Mouse (Mus musculus) gastrocnemius, postnatal 10 days (tissue): ENCODE measurements around the gene Slc6a11. TPM values are rescaled to one million over a fixed set of nuclear protein-coding genes. Genes with fewer than 3 reads are reported as not detected.

ENCODE experiments used
- DNase-seq: peaks from one replicate; pipeline ENCODE4 v3.0.0; 2021; ENCODE audit warnings: mixed read lengths
- total RNA-seq, 2 experiments: library from RNA; stranded (reverse); gene quantifications; 2 replicates each; pipeline ENCODE4 v1.2.3; 2021

Slc6a11 gene
- total RNA-seq, 2 experiments from 2014 or later, result 0.52 to 0.61 TPM

DNA sequence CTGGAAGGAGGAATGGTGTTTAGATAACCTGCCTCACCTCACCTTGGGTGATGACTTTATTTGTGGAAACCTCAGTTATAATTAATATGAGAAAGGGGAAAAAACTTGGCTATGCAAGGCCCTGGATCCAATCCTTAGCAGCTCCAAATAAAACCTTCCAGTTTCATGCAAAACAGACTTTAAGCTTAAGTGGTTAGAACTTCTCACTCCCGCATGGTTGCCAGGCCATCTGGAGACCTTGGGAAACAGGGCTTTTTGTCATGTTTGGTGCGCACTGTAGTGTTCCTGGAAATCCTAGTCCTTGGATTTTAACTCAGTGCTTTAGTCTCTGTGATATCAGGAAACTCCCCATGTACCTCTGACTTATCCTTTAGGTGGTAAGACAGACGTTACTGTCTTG, 47.1 kb downstream of the Slc6a11 start:
- no peak for DNase-seq

DNA sequence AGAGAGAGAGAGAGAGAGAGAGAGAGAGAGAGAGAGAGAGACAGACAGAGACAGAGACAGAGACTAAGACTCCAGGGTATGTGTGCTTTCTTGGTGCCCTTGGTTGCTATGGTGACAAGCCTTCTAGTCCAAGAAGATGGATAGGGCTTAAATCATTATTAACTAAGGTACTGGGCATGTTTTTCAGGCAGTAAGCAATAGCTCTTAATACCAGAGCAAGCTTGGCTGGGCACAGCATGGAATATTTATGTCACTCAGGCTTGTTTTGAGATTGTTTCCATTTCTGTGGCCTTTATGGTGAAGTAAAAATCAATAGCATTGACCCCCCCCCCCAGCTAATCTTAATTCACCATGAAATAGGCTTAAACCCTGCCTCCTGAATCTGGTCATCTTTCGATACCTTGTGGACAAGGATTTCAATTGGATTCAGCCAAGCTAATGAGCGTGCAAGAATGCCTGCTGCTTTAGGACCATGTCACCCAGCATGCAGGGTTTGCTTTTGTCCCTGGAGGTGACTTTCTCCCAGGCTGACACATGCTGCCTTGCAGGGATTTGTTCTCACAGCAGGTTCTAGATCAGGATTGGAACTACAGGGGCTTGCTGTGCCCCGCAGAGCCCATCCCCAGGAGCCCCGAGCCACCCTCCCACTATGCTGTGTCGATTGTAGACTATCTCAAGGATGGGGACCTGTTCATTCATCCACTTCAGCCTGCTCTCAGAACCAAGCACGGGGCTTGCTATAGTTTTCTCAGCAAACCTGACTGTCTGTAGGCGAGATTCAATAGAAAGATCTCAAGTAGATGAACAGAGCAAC, 51.5 kb downstream of the Slc6a11 start:
- no peak for DNase-seq

DNA sequence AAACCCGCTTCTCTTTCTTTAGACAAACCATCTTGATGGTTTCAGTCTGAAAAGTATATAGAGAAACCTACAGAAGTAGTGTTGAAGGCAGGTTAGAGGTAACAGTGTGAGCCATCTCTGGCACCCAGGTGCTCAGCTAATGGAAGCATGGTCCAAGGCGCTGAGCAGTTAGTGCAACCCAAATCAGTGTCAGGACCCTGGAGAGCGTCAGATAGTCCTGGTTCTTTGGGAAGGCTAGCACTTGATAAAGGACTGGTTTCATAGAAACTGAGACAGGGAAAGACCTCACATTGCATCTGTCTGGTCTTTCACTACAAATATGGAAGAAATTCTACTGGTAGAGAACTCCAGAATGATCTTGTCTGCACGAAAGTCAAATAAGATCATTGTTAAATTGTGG, 56.1 kb downstream of the Slc6a11 start:
- DNase-seq, result no peak

DNA sequence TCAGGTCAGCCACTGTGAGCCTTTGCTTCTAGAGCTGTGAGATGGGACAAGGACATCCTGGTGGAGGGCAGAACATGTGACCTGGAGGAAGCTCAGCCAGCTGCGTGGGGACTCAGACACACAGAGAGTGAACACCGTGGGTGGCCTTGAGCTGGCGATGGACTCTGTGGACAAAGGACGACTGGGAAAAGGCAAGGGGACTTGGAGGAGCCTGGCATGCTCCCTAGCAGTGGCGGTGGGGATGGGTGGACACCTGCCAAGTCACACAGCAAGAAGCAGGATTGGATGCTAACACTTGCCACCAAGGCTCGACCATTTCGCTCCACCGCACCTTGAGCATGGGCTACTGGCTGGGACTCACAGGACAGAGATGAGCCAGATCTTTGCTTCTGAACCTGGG, 57.8 kb downstream of the Slc6a11 start:
- DNase-seq, result no peak

DNA sequence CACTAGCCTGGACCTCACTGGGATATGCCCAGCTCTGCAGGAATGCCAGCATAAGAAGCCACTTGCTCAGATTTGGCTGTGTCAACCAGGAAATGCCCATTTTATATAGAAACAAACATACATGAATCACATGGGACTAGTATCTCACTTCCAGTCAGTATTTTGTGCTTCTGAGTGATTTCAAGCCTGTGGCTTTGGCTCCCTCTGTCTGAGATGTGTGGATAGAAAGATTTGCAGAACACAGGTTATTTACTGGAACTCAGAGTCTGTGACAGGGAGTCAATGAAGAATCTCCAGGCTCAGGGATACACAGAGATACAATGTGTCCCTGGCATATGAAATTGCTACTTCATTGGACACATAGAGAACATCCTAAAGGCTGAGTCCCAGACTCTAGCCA, 65.0 kb downstream of the Slc6a11 start:
- DNase-seq, result no peak

DNA sequence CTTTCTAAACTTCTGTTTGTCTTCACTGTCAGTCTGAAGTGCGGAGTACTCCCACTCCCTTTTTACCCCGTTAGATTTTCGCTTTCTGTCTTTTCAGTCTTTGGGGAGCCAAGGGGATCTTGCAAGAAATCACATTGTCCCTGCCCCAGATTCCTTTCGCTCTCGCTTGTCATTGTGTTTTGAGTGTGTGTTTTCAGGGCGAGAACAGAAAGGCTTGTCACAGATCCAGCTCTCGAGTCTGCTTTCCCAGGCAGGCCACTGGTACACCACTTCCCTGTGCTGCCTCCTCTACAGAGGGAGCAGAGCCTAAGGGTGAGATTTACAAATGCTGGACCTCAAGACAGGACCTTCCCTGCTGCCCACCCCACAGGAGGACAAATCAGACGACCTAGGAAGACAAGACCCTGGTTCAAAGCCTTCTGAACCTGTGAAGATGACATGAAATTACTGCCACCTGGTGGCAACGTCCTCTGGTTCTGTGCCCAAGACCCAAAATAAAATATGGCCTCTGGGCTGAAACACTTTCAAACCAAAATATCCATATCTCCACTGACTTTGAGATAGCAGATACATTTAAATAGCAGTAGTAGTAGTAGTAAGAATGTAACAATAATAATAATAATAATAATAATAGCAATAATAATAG, 68.3 kb downstream of the Slc6a11 start:
- DNase-seq, result no peak

DNA sequence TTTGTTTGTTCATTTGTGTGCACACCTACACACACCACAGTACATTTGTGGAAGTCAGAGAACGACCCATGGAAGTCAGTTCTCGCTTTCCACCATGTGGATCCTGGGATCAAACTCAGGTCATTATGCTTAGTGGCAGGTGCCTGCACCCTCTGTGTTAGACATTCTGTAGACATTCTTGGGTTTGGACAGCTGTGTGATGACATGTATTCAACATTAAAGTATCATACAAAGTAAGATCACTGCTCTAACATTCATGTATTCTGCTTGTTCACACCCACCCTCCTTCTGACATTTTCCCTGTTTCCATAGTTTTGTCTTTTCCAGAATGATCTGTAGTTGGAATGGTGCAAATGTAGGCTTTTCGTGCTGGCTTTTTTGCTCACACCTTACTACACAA, 73.5 kb downstream of the Slc6a11 start:
- no peak for DNase-seq

GRCm38 (mm10) chr6:114208296-114208695, 77.3 kb downstream of the Slc6a11 start:
- no peak for DNase-seq

DNA sequence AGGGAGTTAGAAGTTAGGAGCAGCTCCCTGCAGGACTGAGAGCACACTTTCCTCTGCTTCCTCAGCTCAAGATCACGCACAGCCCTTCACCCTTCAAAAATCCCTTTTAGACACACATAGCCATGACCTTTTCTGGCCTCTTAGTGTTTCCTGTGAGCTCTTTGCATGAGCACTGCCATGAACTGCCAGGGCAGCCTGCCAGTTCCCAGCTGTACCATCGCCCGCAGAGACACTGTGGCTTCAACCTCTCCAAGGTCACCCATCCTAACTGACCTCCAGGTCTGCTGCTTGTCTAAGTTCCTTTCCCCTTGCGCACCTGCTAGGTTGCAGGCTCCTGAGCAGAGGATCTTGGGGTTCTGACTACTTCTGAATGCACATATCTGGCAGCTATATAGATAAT, 83.4 kb downstream of the Slc6a11 start:
- no peak for DNase-seq

GRCm38 (mm10) chr6:114216741-114217414, 85.8 kb downstream of the Slc6a11 start:
- DNase-seq, result no peak

GRCm38 (mm10) chr6:114224399-114224798, 93.4 kb downstream of the Slc6a11 start:
- no peak for DNase-seq

GRCm38 (mm10) chr6:114227378-114227777, 96.3 kb downstream of the Slc6a11 start:
- DNase-seq, result no peak

DNA sequence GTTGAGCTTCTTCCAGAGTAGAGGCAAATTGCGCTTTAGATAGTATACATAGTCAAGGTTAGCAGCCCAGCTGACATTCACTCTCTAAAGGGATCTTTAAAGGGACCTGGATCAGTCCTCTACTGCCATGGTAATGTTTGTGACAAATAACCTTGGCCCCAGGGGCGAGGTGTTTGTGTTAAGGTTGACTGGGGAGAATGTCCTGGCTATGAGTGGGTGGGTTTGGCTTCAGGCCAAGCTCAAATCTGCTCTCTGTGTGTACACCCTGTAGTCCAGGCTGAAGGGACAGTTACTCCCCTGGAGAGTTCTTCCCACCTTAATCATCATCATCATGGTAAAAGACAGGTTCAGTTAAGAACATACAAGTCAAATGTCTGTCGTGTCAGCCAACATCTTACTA, 97.2 kb downstream of the Slc6a11 start:
- DNase-seq, result no peak

GRCm38 (mm10) chr6:114238892-114239644, 108.0 kb downstream of the Slc6a11 start:
- DNase-seq, result no peak

- DNase-seq, result no peak
Observed at GRCm38 (mm10) chr6:114245665-114246064, 114.6 kb downstream of the Slc6a11 start.

DNA sequence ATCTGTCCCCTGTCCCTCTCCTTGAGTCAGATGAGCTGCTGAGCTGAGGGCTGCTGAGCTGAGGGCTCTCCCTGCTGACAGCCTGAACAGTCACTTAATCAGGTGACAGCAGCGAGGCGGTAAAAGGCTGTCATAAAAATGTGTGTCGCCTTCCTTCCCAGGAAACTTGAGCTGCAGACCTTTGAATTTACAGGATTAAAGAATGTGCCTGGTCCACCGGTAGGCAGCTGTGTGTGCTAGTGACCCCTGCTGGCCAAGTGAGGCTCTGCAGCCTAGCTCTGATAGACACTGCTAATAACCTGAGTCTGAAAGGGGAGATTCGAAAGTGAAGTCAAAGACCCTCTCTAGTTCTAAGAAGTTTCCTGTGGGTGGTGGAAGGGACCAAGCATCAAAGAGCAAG, 119.3 kb downstream of the Slc6a11 start:
- peak; percentile 74 for DNase-seq

- DNase-seq, result no peak
Observed at GRCm38 (mm10) chr6:114254927-114255326, 123.9 kb downstream of the Slc6a11 start.

- no peak for DNase-seq
Observed at GRCm38 (mm10) chr6:114257762-114258361, 126.8 kb downstream of the Slc6a11 start.

- DNase-seq, result no peak
Observed at GRCm38 (mm10) chr6:114258661-114259193, 127.7 kb downstream of the Slc6a11 start.

- DNase-seq, result no peak
Observed at GRCm38 (mm10) chr6:114261609-114262008, 130.6 kb downstream of the Slc6a11 start.

- DNase-seq, result no peak
Observed at GRCm38 (mm10) chr6:114264010-114264409, 133.0 kb downstream of the Slc6a11 start.

GRCm38 (mm10) chr6:114264426-114264825, 133.4 kb downstream of the Slc6a11 start:
- no peak for DNase-seq
